Mouse (Mus musculus): ENCODE measurements around the gene Golt1a. TPM values are rescaled to one million over a fixed set of nuclear protein-coding genes. Genes with fewer than 3 reads are reported as not detected.

Gene Golt1a
- polyA plus RNA-seq, 1 experiment from 2014 or later, result not detected

DNA sequence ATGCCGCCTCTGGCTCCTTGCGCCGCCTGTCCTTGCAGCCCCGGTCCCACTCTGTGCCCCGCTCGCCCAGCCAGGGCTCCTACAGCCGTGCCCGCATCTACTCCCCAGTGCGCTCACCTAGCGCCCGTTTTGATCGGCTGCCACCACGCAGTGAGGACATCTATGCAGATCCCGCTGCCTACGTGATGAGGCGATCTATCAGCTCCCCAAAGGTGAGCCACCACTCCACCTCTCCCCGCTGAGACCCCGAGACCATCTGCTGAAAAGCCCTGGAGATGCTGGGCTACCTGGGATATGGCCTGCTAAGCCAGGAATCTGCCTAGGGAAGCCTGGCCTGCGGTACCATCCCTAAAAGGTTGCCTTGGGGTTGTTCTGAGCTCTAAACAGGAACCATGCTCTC is 35.4 kb upstream of the Golt1a start:
- whole genome bisulfite sequencing, result 91% methylated on average over 19 of the region's 19 CpGs
- 0 out of 2 replicates have a peak, but pooled peaks cover 3% of the 10 kb centered on the region for H3K4me1 ChIP-seq (ENCODE audit: control insufficient read depth, insufficient read depth, low read length)
- H3K27me3 ChIP-seq (ENCODE audit: control insufficient read depth, insufficient read depth, low read length), result no peaks in the 10 kb centered on the region
- H3K4me2 ChIP-seq, result no peak overlapping the region
- H3K9ac ChIP-seq (ENCODE audit: low read length), result no peak overlapping the region
- no peaks in the 10 kb centered on the region for H3K9me3 ChIP-seq (ENCODE audit: control insufficient read depth, low read length)
- peaks cover 20% of the 10 kb centered on the region for H3K36me3 ChIP-seq (ENCODE audit: control insufficient read depth, insufficient read depth, low read length)
- H3K4me3 ChIP-seq (ENCODE audit: low read depth, low read length), result no peak overlapping the region
- no peak overlapping the region for H3K27ac ChIP-seq (ENCODE audit: low read depth, low read length)
- ATAC-seq (ENCODE audit: low FRiP score) (no peak), DNase-seq (ENCODE audit: low spot score, missing footprints) (no peak)

GRCm38 (mm10) chr1:133276983-133277382 is 32.6 kb upstream of the Golt1a start:
- H3K27ac ChIP-seq (ENCODE audit: low read depth, low read length), result no peak overlapping the region
- 0 out of 2 replicates have a peak, but pooled peaks cover 3% of the 10 kb centered on the region for H3K4me1 ChIP-seq (ENCODE audit: control insufficient read depth, insufficient read depth, low read length)
- no peak overlapping the region for H3K4me3 ChIP-seq (ENCODE audit: low read depth, low read length)
- H3K4me2 ChIP-seq, result no peak overlapping the region
- no peak overlapping the region for H3K9ac ChIP-seq (ENCODE audit: low read length)
- WGBS, result 84% methylated on average over 5 of the region's 5 CpGs
- no peaks in the 10 kb centered on the region for H3K27me3 ChIP-seq (ENCODE audit: control insufficient read depth, insufficient read depth, low read length)
- peaks cover 12% of the 10 kb centered on the region for H3K36me3 ChIP-seq (ENCODE audit: control insufficient read depth, insufficient read depth, low read length)
- no peaks in the 10 kb centered on the region for H3K9me3 ChIP-seq (ENCODE audit: control insufficient read depth, low read length)
- ATAC-seq (ENCODE audit: low FRiP score) (no peak), DNase-seq (ENCODE audit: low spot score, missing footprints) (no peak)

- H3K36me3 ChIP-seq (ENCODE audit: control insufficient read depth, insufficient read depth, low read length), result peaks cover 9% of the 10 kb centered on the region
- 75% methylated on average over 6 of the region's 6 CpGs for WGBS
These were observed 31.1 kb upstream of the Golt1a start for GRCm38 (mm10) chr1:133278539-133278938.

DNA sequence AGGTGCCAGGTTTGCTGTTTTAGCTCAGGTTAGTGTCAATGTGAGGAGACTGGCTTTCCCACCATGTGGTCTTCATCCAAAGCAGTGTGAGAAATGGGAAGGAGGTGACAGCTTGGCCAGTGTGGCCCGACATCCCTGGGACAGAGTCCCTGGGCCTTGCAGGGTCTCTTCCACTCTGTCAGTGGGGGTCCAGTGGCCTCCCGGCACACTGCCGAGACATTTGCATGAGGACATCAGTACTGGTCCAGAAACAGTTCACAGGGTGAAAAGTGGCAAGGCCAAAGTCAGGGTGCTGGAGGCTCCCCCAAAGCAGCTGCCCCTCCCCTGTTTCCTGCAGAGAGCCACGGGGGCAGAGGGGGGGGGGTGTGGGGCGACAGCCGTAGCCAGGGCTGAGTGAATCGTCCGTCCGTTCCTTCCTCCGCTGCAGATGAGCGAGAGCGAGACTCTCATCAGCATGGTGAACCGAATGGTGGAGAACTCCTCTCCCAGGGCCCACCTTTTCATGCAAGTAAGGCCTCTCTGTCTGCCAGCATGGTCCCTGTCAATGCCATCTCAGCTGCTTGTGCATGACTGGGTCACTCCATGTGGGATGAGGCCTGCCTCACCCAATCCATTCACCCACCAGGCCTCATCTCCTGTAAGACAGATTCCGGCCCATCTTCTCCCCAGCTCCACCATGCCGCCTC is 30.5 kb upstream of the Golt1a start:
- Histone ChIP-seq H3K27ac (ENCODE audit: low read depth, low read length) (no peak overlapping the region), H3K27me3 (ENCODE audit: control insufficient read depth, insufficient read depth, low read length) (no peaks in the 10 kb centered on the region), H3K9ac (ENCODE audit: low read length) (no peak overlapping the region), H3K4me2 (no peak overlapping the region), H3K9me3 (ENCODE audit: control insufficient read depth, low read length) (no peaks in the 10 kb centered on the region), H3K4me3 (ENCODE audit: low read depth, low read length) (no peak overlapping the region), H3K4me1 (ENCODE audit: control insufficient read depth, insufficient read depth, low read length) (0 out of 2 replicates have a peak, but pooled peaks cover 3% of the 10 kb centered on the region), H3K36me3 (ENCODE audit: control insufficient read depth, insufficient read depth, low read length) (peaks cover 7% of the 10 kb centered on the region; the same call in 1 of the 2 replicates)
- 72% methylated on average over 15 of the region's 15 CpGs for WGBS
- ATAC-seq (ENCODE audit: low FRiP score) (no peak), DNase-seq (ENCODE audit: low spot score, missing footprints) (no peak)

More at GRCm38 (mm10) chr1:133278539-133278938, 31.1 kb upstream of the Golt1a start:
- DNase-seq (ENCODE audit: low spot score, missing footprints) (no peak), ATAC-seq (ENCODE audit: low FRiP score) (no peak)
- H3K4me3 ChIP-seq (ENCODE audit: low read depth, low read length), result no peak overlapping the region
- no peaks in the 10 kb centered on the region for H3K27me3 ChIP-seq (ENCODE audit: control insufficient read depth, insufficient read depth, low read length)
- H3K9ac ChIP-seq (ENCODE audit: low read length), result no peak overlapping the region
- H3K27ac ChIP-seq (ENCODE audit: low read depth, low read length), result no peak overlapping the region
- 0 out of 2 replicates have a peak, but pooled peaks cover 3% of the 10 kb centered on the region for H3K4me1 ChIP-seq (ENCODE audit: control insufficient read depth, insufficient read depth, low read length)
- H3K9me3 ChIP-seq (ENCODE audit: control insufficient read depth, low read length), result no peaks in the 10 kb centered on the region
- no peak overlapping the region for H3K4me2 ChIP-seq

DNA sequence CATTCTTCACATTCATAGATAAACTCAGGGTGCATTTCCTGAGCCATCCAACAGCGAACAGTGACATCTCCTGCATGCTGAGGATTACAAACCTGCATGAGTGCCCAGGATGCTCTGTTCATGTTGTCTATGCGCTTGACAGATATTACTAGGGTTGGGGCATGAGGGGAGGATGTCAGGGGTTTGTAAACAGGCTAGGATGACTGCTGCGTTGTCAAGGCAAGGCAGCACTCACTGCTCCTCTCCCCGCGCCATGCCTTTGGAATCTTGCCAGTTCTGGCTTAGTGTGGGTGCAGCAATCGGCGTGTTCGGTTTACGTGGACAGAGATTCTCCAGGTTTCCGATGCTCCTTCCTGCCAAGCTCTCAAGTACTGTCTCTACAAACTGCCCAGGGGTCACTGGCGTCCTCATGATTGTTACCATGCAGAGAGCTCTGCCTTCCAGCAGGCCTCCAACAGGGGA is 29.9 kb upstream of the Golt1a start:
- Histone ChIP-seq H3K36me3 (ENCODE audit: control insufficient read depth, insufficient read depth, low read length) (peaks cover 4% of the 10 kb centered on the region; the same call in 1 of the 2 replicates), H3K9ac (ENCODE audit: low read length) (no peak overlapping the region), H3K4me1 (ENCODE audit: control insufficient read depth, insufficient read depth, low read length) (0 out of 2 replicates have a peak, but pooled peaks cover 3% of the 10 kb centered on the region), H3K27me3 (ENCODE audit: control insufficient read depth, insufficient read depth, low read length) (no peaks in the 10 kb centered on the region), H3K9me3 (ENCODE audit: control insufficient read depth, low read length) (no peaks in the 10 kb centered on the region), H3K4me2 (no peak overlapping the region), H3K4me3 (ENCODE audit: low read depth, low read length) (no peak overlapping the region), H3K27ac (ENCODE audit: low read depth, low read length) (no peak overlapping the region)
- DNase-seq (ENCODE audit: low spot score, missing footprints) (no peak), ATAC-seq (ENCODE audit: low FRiP score) (no peak)
- WGBS, result 91% methylated on average over 11 of the region's 11 CpGs

DNA sequence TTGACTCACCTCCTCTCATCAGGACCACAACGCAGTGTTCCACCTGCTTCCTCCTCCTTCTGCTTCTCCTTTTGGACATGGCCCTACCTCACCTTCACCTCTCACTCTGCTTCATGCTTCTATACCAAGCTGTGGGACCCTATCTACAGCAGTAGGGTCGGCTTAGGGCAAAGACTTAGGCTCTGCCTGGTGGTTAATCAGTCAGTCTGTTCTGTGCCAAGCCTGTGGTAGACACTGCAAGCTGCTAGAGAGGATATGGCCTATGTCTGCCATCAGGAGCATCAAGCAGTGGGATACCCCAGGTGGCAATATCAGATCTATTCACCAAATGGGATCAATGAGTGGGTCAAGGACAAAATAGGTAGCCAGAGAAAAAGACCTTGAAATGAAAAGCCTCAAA is 29.1 kb upstream of the Golt1a start:
- H3K36me3 ChIP-seq (ENCODE audit: control insufficient read depth, insufficient read depth, low read length), result peaks cover 10% of the 10 kb centered on the region; the same call in 1 of the 2 replicates
- H3K9me3 ChIP-seq (ENCODE audit: control insufficient read depth, low read length), result no peaks in the 10 kb centered on the region
- DNase-seq (ENCODE audit: low spot score, missing footprints) (no peak), ATAC-seq (ENCODE audit: low FRiP score) (no peak)
- H3K4me2 ChIP-seq, result no peak overlapping the region
- 0 out of 2 replicates have a peak, but pooled peaks cover 3% of the 10 kb centered on the region for H3K4me1 ChIP-seq (ENCODE audit: control insufficient read depth, insufficient read depth, low read length)
- WGBS, result 88% methylated on average over 2 of the region's 2 CpGs
- H3K27me3 ChIP-seq (ENCODE audit: control insufficient read depth, insufficient read depth, low read length), result no peaks in the 10 kb centered on the region
- no peak overlapping the region for H3K4me3 ChIP-seq (ENCODE audit: low read depth, low read length)
- no peak overlapping the region for H3K9ac ChIP-seq (ENCODE audit: low read length)
- H3K27ac ChIP-seq (ENCODE audit: low read depth, low read length), result no peak overlapping the region

DNA sequence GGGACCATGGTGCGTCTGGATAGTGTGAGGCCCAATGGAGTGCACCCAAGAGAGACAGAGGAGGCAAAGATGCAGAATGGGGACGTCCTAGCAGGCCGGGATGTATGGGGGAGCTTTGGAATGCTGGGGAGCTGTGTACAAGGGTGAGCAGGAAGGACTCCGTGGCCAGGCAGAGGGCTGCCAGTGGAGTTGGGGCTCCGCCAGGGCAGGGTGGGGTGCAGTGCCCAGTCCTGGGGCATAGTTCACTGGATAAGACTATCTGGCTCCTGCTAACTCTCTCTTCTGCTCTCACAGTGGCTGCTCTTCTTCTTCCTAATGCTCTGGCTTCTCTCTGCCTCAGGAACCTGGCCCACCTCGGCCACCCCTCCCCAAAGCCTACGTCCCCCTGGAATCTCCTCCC is 23.7 kb upstream of the Golt1a start:
- DNase-seq (ENCODE audit: low spot score, missing footprints) (no peak), ATAC-seq (ENCODE audit: low FRiP score) (no peak)
- Histone ChIP-seq H3K36me3 (ENCODE audit: control insufficient read depth, insufficient read depth, low read length) (peaks cover 13% of the 10 kb centered on the region; the same call in 1 of the 2 replicates), H3K4me3 (ENCODE audit: low read depth, low read length) (no peak overlapping the region), H3K4me1 (ENCODE audit: control insufficient read depth, insufficient read depth, low read length) (no peaks in the 10 kb centered on the region), H3K9ac (ENCODE audit: low read length) (no peak overlapping the region), H3K27me3 (ENCODE audit: control insufficient read depth, insufficient read depth, low read length) (no peaks in the 10 kb centered on the region), H3K9me3 (ENCODE audit: control insufficient read depth, low read length) (no peaks in the 10 kb centered on the region), H3K4me2 (no peak overlapping the region), H3K27ac (ENCODE audit: low read depth, low read length) (no peak overlapping the region)
- 90% methylated on average over 7 of the region's 7 CpGs for WGBS

GRCm38 (mm10) chr1:133287051-133287450 is 22.5 kb upstream of the Golt1a start:
- 93% methylated on average over 4 of the region's 4 CpGs for WGBS
- H3K36me3 ChIP-seq (ENCODE audit: control insufficient read depth, insufficient read depth, low read length), result peaks cover 13% of the 10 kb centered on the region; the same call in 1 of the 2 replicates
- H3K4me2 ChIP-seq, result no peak overlapping the region
- no peaks in the 10 kb centered on the region for H3K27me3 ChIP-seq (ENCODE audit: control insufficient read depth, insufficient read depth, low read length)
- DNase-seq (ENCODE audit: low spot score, missing footprints) (no peak), ATAC-seq (ENCODE audit: low FRiP score) (no peak)
- no peaks in the 10 kb centered on the region for H3K4me1 ChIP-seq (ENCODE audit: control insufficient read depth, insufficient read depth, low read length)
- no peak overlapping the region for H3K9ac ChIP-seq (ENCODE audit: low read length)
- H3K9me3 ChIP-seq (ENCODE audit: control insufficient read depth, low read length), result no peaks in the 10 kb centered on the region
- no peak overlapping the region for H3K27ac ChIP-seq (ENCODE audit: low read depth, low read length)
- no peak overlapping the region for H3K4me3 ChIP-seq (ENCODE audit: low read depth, low read length)

DNA sequence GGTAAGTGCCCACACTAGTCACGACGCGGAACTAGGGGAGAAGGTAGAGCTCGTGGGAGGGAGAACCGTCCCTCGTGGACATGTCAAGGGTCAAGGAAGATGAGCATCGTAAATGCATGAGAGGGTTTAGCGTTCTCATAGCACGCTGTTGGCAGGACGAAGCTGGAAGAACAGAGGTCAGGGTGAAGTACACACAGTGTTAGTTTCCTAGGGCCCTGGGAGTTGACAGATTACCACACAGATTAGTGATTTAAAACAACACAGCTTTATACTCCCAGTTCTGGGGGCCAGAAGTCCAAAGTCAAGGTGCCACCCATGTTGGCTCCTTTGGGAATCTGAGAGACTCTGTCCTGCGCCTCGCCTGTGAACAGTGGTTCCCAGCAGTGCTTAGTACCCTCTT is 21.7 kb upstream of the Golt1a start:
- Histone ChIP-seq H3K4me3 (ENCODE audit: low read depth, low read length) (no peak overlapping the region), H3K9ac (ENCODE audit: low read length) (no peak overlapping the region), H3K27me3 (ENCODE audit: control insufficient read depth, insufficient read depth, low read length) (no peaks in the 10 kb centered on the region), H3K27ac (ENCODE audit: low read depth, low read length) (no peak overlapping the region), H3K4me1 (ENCODE audit: control insufficient read depth, insufficient read depth, low read length) (no peaks in the 10 kb centered on the region), H3K36me3 (ENCODE audit: control insufficient read depth, insufficient read depth, low read length) (peaks cover 16% of the 10 kb centered on the region), H3K9me3 (ENCODE audit: control insufficient read depth, low read length) (no peaks in the 10 kb centered on the region), H3K4me2 (no peak overlapping the region)
- DNase-seq (ENCODE audit: low spot score, missing footprints) (no peak), ATAC-seq (ENCODE audit: low FRiP score) (no peak)
- 93% methylated on average over 12 of the region's 12 CpGs for WGBS
